Mouse (Mus musculus): ENCODE data around the gene Phactr1.

DNA sequence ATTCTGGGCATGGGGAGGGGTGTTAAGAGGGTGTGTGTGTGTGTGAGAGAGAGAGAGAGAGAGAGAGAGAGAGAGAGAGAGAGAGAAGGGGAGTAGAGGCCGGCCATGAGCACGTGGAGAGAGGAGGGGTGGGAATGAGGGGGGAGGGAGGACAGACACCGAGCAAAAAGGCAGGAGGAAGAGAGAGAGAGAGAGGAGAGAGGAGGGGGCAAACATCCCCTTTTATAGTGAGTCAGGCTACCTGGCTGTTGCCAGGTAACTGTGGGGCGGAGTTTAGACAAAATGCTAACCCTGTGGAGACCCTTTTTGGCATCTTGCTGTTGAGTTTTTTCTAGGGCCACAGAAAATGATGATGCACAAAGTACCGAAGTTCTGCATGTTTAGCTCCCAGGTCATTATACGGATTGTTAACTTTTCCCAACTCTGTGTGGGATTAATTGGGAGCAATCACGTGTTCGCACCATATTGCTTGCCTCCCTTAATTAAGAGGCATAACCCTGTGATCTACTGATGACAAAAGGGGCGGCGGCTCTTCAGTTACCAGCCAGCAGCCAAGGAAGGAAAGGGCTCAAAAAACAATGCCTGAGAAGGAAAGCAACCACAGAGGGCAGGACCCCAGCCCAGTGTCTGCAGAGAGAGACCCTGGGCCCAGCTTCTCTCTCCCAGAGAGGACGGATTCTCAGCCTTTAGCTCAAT, 173.6 kb downstream of the Phactr1 start:
- TF ChIP-seq CTCF (IDR thresholded peaks at IDR 0.05; ENCODE audit: low read depth), result no peak
- TF ChIP-seq EP300 (IDR thresholded peaks at IDR 0.05; ENCODE audit: low read depth), result no peak
